Mouse (Mus musculus): ENCODE data around the gene Syne1. TPM values are rescaled to one million over a fixed set of nuclear protein-coding genes. Genes with fewer than 3 reads are reported as not detected.
A peak's percentile ranks its signal among the peaks of the same experiment; 100 is the strongest.

Gene Syne1
- total RNA-seq, 1 experiment from 2014 or later = 27.4 TPM

DNA sequence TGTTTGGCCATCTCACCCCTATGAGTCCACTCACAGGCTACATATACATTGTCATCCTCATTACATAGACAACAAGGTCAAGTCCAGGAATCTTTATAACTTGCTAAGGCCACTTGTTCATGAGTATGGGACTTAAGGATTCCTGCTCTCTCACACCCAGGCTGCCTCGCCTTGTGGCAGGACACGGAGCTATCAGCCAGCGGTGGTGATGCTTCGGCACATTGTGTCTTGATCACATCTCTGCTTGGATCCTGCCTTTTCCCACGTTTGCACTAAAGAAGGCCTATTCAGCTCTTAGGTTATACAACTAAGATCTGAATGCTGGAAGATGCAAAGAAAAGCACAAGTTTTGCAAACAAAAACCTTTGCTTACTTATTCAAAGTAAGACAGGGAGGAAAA, 345.7 kb downstream of the Syne1 start:
- no peak for ATAC-seq (replicated peaks in 1 of 2; ENCODE audit: insufficient read depth in 1 of 2, low FRiP score in 2 of 2, low TSS enrichment in 1 of 2, low read depth in 1 of 2, poor library complexity in 2 of 2, severe bottlenecking in 2 of 2)

DNA sequence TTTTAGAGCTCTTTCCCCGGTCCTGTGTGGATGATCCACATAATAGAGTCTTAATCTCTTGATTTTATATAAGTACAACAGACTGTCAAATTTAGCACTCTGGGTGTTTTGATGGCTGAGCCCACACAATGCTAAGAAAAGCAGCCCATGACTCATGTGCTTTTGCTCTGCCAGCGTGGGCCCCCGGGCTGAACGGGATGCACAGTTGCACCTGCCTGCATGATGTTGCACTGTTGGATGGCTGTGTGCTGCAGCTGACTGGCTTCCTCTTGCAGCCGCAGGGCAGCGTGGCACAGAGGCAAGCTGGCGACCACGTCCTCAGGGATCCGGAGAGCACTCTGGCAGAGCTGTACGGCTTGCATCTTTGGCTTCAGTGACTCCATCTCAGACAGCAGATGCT, 347.4 kb downstream of the Syne1 start:
- peak; percentile 54 to 64; a peak in 2 of 4 replicates for ATAC-seq (replicated peaks in 1 of 2; ENCODE audit: insufficient read depth in 1 of 2, low FRiP score in 2 of 2, low TSS enrichment in 1 of 2, low read depth in 1 of 2, poor library complexity in 2 of 2, severe bottlenecking in 2 of 2)

DNA sequence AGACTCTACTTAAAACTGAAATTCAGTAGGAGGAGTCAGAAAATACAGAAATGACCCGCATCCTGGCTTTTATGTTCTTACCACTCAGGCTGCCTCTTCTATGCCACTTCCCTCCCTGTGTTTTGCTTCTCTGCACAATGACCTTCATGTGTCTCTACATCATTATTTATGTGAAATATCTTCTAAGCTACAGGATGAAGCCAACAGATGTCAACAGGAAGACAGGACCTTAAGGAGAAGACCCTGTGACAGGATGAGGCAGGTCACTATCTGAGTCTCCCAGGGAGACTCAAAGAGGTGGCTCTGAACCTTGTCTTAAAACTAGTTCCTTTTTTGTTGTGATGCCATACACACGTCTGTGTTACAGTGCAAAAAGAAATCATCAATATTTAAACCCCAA, 353.9 kb downstream of the Syne1 start:
- no peak for ATAC-seq (replicated peaks in 1 of 2; ENCODE audit: insufficient read depth in 1 of 2, low FRiP score in 2 of 2, low TSS enrichment in 1 of 2, low read depth in 1 of 2, poor library complexity in 2 of 2, severe bottlenecking in 2 of 2)

DNA sequence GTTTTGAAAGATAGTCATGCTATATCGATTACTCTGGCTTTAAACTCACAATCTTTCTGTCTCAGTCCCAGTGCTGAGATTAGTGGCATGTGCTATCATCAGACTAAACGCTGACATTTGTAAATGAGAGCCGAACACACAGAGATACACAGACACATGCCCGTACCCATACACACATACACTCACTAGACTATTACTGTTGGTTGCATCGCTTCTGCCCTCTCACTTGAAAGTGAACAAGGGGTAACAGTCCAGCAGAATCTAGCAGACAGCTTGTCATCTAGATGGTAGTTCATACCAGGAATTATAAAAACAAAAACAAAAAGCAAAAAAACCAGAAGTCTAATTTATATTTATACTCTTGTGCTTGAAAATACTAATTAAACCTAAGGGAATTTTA, 355.0 kb downstream of the Syne1 start:
- no peak for ATAC-seq (replicated peaks in 1 of 2; ENCODE audit: insufficient read depth in 1 of 2, low FRiP score in 2 of 2, low TSS enrichment in 1 of 2, low read depth in 1 of 2, poor library complexity in 2 of 2, severe bottlenecking in 2 of 2)

DNA sequence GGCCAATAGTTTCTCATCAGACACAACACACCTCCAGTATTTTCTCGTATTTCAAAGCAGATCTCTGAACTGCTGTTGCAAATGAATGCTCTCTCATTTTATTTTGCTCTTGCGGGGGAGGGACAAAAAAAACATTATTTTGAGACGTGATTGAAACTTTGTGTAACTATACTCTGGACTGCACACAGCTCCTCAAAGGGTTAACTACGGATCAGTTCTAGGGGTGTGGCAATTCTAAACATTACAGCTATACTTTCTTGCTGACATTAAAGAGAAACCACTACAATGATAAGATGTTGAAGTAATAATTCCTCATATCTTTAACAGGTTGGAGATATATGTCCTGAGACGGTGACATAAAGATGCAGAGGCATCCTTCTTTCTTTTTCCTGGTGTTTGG, 356.0 kb downstream of the Syne1 start:
- ATAC-seq (replicated peaks in 1 of 2; ENCODE audit: insufficient read depth in 1 of 2, low FRiP score in 2 of 2, low TSS enrichment in 1 of 2, low read depth in 1 of 2, poor library complexity in 2 of 2, severe bottlenecking in 2 of 2) = no peak

DNA sequence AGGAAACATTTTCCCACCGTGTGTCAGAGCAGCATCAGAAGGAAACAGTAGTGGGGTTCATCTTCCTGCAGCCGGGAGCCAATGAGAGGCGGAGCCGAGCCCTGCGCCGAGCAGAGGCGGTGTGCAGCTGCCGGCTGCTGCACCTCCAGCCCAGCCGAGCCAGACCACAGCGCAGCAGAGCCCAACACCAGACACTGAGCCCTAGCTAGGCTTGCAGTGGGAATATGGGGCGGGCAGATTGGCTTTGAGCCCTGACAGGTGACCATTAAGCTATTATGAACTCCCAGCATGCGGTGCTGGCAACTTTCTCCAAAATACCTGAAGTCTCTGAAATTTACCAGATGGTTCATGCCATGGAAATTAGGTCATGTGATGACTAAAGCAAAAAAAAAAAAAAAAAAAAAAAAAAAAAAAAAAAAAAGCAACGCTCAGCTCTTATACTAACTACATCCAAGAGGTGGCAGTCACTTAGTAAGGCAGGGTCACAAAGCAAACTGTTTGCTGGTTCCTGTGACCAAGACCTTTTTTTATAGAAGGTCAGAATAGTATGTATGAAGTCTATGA, 356.5 kb downstream of the Syne1 start:
- peak; percentile 96 to 97 for ATAC-seq (replicated peaks in 1 of 2; ENCODE audit: insufficient read depth in 1 of 2, low FRiP score in 2 of 2, low TSS enrichment in 1 of 2, low read depth in 1 of 2, poor library complexity in 2 of 2, severe bottlenecking in 2 of 2)

DNA sequence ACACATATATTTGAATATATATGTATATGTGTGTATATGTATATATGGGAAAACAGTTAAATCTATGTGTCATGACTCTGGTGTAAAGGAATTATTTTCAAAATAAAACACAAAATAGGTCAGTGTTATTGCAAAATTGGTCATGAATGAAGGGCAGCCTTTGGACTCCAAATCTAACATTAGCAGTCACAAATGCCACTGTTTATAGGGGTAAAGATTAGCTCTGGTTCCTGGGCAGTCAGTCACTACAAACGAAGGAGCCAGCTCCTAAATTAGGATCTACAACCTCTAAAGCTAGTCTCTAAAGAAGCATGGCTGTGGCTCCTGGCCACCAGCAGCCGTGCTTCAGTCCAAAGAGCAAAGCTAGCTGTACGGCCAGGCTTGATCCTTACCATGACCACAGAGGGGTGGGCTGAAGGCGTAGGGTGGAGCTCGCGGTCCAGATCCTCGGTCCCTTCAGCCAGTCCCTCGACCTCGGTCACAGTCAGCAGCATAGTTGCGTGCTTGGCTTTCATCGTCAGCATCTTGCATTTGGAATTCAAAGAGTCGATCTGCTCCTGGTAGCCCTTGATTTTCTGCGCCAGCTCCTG, 357.1 kb downstream of the Syne1 start:
- peak; percentile 72 to 79 for ATAC-seq (replicated peaks in 1 of 2; ENCODE audit: insufficient read depth in 1 of 2, low FRiP score in 2 of 2, low TSS enrichment in 1 of 2, low read depth in 1 of 2, poor library complexity in 2 of 2, severe bottlenecking in 2 of 2)

DNA sequence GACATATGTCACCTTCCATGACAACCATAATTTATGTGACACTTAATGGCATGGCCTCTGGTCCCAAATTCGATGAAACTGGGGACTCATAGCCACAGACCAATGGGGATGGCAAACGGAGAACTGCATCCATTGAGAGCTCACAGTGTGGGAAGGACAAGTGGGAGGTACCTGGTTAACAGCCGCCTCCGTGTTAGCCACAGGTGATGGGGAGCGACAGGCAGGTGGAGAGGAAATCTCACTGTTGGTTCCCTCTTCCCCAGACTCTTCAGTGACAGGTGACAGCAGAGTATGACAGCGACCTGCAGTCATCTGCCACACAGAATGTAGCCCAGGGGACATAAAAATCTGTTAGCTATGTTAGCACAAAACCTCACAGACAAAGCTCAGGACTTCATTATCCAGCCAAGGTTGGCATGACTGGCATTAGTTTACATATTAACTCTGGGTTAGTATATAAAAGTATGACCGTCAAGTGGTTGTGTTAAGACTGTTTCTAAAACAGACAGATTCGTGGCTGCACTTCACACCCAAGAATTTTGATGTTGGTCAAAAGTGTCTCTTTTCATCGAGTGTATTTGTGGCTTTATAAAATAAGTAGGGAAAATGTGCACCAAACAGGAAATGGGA, 358.3 kb downstream of the Syne1 start:
- ATAC-seq (replicated peaks in 1 of 2; ENCODE audit: insufficient read depth in 1 of 2, low FRiP score in 2 of 2, low TSS enrichment in 1 of 2, low read depth in 1 of 2, poor library complexity in 2 of 2, severe bottlenecking in 2 of 2) = no peak

DNA sequence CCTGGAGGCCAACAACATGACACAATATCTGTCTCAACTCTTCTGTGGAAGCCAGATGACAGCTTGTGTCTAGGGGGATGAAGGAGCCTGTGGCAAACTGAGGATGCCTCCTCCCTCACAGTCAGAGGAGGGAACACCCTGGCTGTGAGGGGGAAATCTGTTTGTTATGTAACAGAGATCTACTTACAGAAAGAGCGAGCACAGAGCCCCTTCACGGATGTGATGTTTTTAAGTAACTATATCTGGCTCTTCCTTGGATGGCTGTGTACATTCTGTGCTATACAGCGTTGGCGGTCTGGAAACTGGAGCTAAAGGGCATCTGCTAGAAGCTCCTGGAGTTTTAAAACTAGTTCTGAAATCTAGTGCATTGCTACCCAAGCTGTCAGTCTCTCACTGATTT, 360.5 kb downstream of the Syne1 start:
- ATAC-seq (replicated peaks in 1 of 2; ENCODE audit: insufficient read depth in 1 of 2, low FRiP score in 2 of 2, low TSS enrichment in 1 of 2, low read depth in 1 of 2, poor library complexity in 2 of 2, severe bottlenecking in 2 of 2) = no peak

DNA sequence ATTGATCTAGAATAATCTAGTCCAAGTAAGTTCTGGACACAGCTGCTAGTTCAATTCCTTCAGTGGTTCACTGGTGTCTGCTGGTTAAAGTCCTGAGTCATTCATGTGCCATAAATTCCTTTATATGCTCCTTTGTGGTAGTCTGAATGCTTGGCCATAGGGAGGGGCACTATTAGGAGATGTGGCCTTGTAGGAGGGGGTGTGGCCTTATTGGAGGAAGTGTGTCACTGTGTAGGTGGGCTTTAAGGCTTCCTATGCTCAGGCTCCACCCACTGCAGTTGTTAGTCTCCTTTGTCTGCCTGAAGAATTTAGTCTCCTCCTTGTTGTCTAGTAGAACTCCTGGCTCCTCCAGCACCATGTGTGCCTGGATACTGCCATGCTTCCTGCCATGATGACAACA, 362.4 kb downstream of the Syne1 start:
- ATAC-seq (replicated peaks in 1 of 2; ENCODE audit: insufficient read depth in 1 of 2, low FRiP score in 2 of 2, low TSS enrichment in 1 of 2, low read depth in 1 of 2, poor library complexity in 2 of 2, severe bottlenecking in 2 of 2) = no peak

DNA sequence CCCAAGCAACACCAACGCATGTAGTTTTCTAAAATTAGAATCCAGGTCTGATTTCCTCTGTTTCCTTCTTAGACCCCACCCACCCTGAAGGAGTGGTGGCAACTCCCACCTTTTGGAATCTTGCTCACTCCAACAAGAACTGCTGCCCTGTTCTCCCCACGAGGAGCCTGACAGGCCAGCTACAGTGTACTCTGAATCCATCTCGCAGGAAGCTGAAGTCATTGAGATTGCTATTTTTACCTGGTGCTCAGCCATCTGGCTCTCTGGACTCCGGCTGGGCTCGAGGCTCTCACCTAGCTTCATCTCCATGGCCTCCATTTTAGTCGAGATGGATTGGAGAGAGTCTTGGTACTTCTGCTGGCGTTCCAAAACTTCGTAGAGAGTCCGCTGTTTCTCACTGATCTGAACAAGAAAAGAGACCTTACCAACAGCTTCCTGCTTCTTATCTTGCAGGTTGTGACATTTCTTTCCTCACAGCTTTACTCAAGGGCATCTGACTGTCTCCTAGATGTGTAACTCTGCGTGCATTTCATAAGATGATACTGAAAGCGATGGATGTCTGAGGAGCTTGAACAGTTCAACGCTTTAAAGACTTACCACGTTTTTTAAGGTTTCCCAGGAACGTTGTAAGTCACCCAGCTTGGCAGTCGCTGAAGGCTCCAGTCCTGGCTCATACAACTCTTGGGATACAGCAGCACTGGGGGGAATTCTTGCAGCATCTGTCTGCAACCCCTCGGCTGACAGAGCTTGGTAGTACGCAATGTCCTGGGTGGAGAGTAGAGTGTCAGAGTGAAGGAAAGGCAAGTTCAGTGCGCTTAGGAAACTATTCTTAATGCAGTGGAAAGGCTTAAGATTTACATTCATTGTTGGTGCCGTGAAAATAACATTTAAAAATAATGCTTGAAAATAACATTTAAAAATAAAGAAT, 365.9 kb downstream of the Syne1 start:
- ATAC-seq (replicated peaks in 1 of 2; ENCODE audit: insufficient read depth in 1 of 2, low FRiP score in 2 of 2, low TSS enrichment in 1 of 2, low read depth in 1 of 2, poor library complexity in 2 of 2, severe bottlenecking in 2 of 2) = peak in 1 of 2 experiments; percentile 65; a peak in 1 of 4 replicates

DNA sequence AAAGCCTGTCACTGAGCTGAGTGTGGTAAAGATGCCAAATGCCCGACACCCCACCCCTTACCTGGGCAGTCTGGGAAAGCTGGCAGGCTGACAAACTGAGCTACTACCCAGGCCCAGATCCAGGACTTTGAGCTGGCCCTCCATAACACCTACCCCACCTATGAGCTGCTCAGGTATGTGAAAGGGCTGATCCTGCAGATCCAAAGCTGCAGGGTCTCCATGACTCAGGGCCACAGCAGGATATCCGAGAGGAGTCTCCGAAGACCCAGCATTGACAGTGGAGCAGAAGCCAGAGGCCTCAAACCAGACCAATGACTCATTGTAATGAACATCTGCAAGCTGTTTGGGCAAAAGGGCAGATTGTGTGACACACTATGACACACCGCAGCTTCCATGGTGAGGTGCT, 369.5 kb downstream of the Syne1 start:
- ATAC-seq (replicated peaks in 1 of 2; ENCODE audit: insufficient read depth in 1 of 2, low FRiP score in 2 of 2, low TSS enrichment in 1 of 2, low read depth in 1 of 2, poor library complexity in 2 of 2, severe bottlenecking in 2 of 2) = no peak

DNA sequence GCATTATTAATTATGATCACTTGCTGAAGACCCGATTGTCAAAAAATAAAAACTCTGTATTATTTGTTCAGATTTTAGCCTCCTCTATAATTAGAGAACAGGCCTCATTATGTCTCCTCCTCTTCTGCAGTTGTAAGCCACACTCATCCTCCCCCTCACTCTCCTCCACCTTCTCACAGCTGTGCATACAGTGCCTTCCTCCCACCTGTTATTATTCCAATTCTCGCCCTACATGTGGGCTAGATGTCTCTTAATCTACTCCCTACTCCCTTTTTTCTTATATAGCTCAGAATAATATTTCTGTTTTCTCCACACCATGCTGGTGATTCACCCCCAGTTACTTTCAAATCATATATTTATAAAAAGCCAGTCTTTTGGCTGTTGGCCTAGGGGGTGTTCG, 371.4 kb downstream of the Syne1 start:
- ATAC-seq (replicated peaks in 1 of 2; ENCODE audit: insufficient read depth in 1 of 2, low FRiP score in 2 of 2, low TSS enrichment in 1 of 2, low read depth in 1 of 2, poor library complexity in 2 of 2, severe bottlenecking in 2 of 2) = no peak

DNA sequence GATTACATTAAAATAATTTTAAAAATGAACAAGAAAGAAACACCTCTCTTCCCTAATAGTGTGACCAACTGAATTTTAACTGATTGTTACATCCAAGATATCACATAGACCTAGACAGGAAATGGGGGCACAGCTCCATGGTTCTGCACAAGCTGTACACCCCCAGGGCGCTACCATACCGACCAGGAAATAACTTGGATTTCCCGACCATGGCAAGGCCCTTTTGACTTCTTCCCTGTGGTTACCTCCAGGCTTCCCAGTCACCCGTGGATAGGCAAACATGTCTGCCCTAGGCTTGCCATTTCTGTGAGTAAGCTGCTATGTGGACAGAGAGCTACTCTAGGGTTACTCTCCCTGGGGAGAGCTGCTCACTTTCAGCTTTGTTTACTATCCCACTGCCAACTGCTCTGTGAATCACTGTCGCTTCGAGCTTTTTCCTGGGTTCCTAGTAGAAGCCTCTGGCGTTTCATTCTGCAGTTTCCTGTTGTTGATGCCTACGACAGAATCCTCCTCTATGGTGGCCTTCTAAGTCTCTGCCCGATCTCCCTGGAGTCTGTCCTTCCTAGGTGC, 373.8 kb downstream of the Syne1 start:
- ATAC-seq (replicated peaks in 1 of 2; ENCODE audit: insufficient read depth in 1 of 2, low FRiP score in 2 of 2, low TSS enrichment in 1 of 2, low read depth in 1 of 2, poor library complexity in 2 of 2, severe bottlenecking in 2 of 2) = no peak

DNA sequence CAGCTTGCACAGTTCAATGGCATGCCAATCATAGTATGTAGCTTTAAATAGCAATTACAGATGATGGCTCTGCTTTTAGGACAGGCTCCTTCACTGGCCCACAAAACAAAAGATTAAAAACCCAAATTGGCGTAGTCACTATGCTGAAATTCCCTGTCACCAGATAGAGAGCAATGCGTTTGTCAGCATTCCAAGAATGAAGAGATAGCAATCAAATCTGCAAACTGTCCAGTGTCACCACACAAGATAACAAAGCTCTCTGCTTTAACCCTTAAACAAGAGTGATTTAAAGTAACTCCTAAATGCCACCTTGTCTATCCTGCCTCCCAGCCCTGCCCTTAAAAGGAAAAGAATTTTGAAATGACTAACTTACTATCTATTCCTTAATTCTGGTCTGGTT, 374.9 kb downstream of the Syne1 start:
- ATAC-seq (replicated peaks in 1 of 2; ENCODE audit: insufficient read depth in 1 of 2, low FRiP score in 2 of 2, low TSS enrichment in 1 of 2, low read depth in 1 of 2, poor library complexity in 2 of 2, severe bottlenecking in 2 of 2) = no peak

DNA sequence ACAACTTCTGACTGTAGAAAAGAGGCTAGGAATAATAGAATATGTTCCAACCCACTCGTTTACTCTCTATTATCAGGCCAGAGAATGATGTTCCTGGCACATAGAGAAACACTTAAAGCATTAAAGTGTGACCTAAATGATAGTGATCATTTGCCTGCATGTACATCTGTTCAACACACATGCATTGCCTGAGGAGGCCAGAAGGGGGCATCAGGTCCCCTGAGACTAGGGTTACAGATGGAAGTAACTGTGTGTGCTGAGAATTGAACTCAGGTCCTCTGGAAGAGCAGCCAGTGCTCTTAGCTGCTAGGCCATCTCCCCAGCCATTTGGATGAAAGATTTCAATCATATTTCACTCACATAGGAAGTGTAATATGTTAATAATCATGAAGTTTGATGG, 380.9 kb downstream of the Syne1 start:
- ATAC-seq (replicated peaks in 1 of 2; ENCODE audit: insufficient read depth in 1 of 2, low FRiP score in 2 of 2, low TSS enrichment in 1 of 2, low read depth in 1 of 2, poor library complexity in 2 of 2, severe bottlenecking in 2 of 2) = no peak

DNA sequence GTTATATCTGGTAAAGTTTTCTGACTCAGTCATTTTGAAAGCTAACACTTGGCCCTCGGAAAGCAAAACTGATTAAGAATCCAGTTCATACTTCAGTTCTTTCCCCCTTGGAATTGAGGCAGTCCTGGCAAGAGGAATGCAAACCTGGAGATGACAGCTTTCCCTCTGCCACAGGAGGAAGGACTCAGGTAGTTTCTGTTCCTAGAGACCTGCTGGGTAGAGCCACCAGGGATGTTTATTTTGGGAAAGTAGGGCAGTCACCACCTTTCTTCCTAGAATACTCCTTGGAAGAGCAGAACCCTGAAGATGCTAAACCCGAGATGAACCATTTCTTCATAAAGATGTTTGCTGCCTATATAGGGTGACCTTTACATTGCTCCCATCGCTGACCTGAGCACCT, 383.8 kb downstream of the Syne1 start:
- no peak for ATAC-seq (replicated peaks in 1 of 2; ENCODE audit: insufficient read depth in 1 of 2, low FRiP score in 2 of 2, low TSS enrichment in 1 of 2, low read depth in 1 of 2, poor library complexity in 2 of 2, severe bottlenecking in 2 of 2)

DNA sequence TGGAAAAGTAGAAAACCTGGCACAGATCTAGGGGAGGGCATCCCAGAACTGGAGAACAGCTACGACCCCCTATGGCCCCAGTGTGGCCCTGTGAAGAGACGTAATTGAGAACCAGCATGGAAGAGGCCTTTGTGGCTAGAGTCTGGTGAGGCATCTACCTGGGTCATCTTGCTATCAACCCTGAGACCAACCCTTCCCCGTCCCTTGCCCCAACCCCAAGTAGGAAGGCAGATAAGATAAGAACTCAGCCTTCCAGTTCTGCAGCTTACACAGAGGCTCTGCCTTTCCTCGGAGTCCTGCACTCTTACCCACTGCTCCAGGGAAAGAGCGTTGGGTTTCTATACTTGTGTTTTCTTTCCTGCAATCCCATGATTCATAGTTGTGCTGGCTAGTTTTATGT, 385.8 kb downstream of the Syne1 start:
- no peak for ATAC-seq (replicated peaks in 1 of 2; ENCODE audit: insufficient read depth in 1 of 2, low FRiP score in 2 of 2, low TSS enrichment in 1 of 2, low read depth in 1 of 2, poor library complexity in 2 of 2, severe bottlenecking in 2 of 2)
